Mouse (Mus musculus): ENCODE measurements at regions not wholly inside any gene's neighbourhood (a gene's known extent, or its start where the extent isn't known, plus 50 kb on each side); places are given as distances from the start of the nearest gene placed in this dataset.

- peak in 1 of 2 experiments; percentile 8 for DNase-seq
These were observed 86.8 kb upstream of the Rab11fip2 start for GRCm38 (mm10) chr19:60030212-60030788.

GRCm38 (mm10) chr19:60029720-60030119, 86.3 kb upstream of the Rab11fip2 start:
- DNase-seq: no peak

- no peak for DNase-seq
These were observed 72.3 kb upstream of the Rab11fip2 start for GRCm38 (mm10) chr19:60015614-60016300.

- DNase-seq: no peak
These were observed 52.1 kb upstream of the Rab11fip2 start for GRCm38 (mm10) chr19:59995557-59995956.

Data from kidney, postnatal 36 days (tissue).